Mouse (Mus musculus): ENCODE results near the gene Cdh6. TPM values are rescaled to one million over a fixed set of nuclear protein-coding genes. Genes with fewer than 3 reads are reported as not detected.

The Cdh6 gene
- total RNA-seq, 1 experiment, result 1.6 TPM

GRCm38 (mm10) chr15:13194048-13194447, 20.6 kb upstream of the Cdh6 start:
- Histone ChIP-seq H3K27ac (ENCODE audit: insufficient read depth, low read depth, low read length, poor library complexity, severe bottlenecking) (no peak overlapping the region), H3K4me1 (ENCODE audit: control insufficient read depth in 2 of 2, insufficient read depth in 2 of 2, low read length in 2 of 2, poor library complexity in 1 of 2) (no peaks in the 10 kb centered on the region), H3K36me3 (ENCODE audit: control insufficient read depth, insufficient read depth, low read length, poor library complexity, severe bottlenecking) (no peaks in the 10 kb centered on the region), H3K9me3 (ENCODE audit: control insufficient read depth, insufficient read depth, low read depth, low read length) (no peaks in the 10 kb centered on the region), H3K4me3 (ENCODE audit: insufficient read depth in 1 of 2, low read depth in 1 of 2, low read length in 2 of 2, poor library complexity in 1 of 2, severe bottlenecking in 1 of 2) (no peak overlapping the region), H3K9ac (ENCODE audit: insufficient read depth, low read depth, low read length, poor library complexity, severe bottlenecking) (no peak overlapping the region)
- no peak for TF ChIP-seq ZNF384 (IDR thresholded peaks at IDR 0.05; ENCODE audit: low read depth, low read length)
- no peak for TF ChIP-seq ZC3H11A (IDR thresholded peaks at IDR 0.05; ENCODE audit: borderline replicate concordance, low read depth, low read length)
- no peak for TF ChIP-seq CHD2 (IDR thresholded peaks at IDR 0.05; ENCODE audit: low read depth, low read length)
- TF ChIP-seq MAFK (IDR thresholded peaks at IDR 0.05; ENCODE audit: insufficient read depth, low read depth, low read length), result no peak
- TF ChIP-seq HCFC1 (IDR thresholded peaks at IDR 0.05; ENCODE audit: borderline replicate concordance, insufficient read depth, low read length), result no peak
- no peak for DNase-seq (ENCODE audit: low read depth, low spot score)
- in situ Hi-C loops (cut with MboI; ENCODE audit: low sequenced_read_pairs in 2 of 2, unreplicated experiment in 2 of 2), result no loop called here

- DNase-seq (ENCODE audit: low read depth, low spot score), result no peak
- H3K9ac ChIP-seq (ENCODE audit: insufficient read depth, low read depth, low read length, poor library complexity, severe bottlenecking), result no peak overlapping the region
- no peak overlapping the region for H3K4me3 ChIP-seq (ENCODE audit: insufficient read depth in 1 of 2, low read depth in 1 of 2, low read length in 2 of 2, poor library complexity in 1 of 2, severe bottlenecking in 1 of 2)
- H3K9me3 ChIP-seq (ENCODE audit: control insufficient read depth, insufficient read depth, low read depth, low read length), result no peaks in the 10 kb centered on the region
- TF ChIP-seq CHD2 (IDR thresholded peaks at IDR 0.05; ENCODE audit: low read depth, low read length) (no peak), MAFK (IDR thresholded peaks at IDR 0.05; ENCODE audit: insufficient read depth, low read depth, low read length) (no peak), ZNF384 (IDR thresholded peaks at IDR 0.05; ENCODE audit: low read depth, low read length) (no peak), HCFC1 (IDR thresholded peaks at IDR 0.05; ENCODE audit: borderline replicate concordance, insufficient read depth, low read length) (no peak), ZC3H11A (IDR thresholded peaks at IDR 0.05; ENCODE audit: borderline replicate concordance, low read depth, low read length) (no peak)
- no peaks in the 10 kb centered on the region for H3K36me3 ChIP-seq (ENCODE audit: control insufficient read depth, insufficient read depth, low read length, poor library complexity, severe bottlenecking)
- in situ Hi-C loops (cut with MboI; ENCODE audit: low sequenced_read_pairs in 2 of 2, unreplicated experiment in 2 of 2), result no loop called here
- H3K27ac ChIP-seq (ENCODE audit: insufficient read depth, low read depth, low read length, poor library complexity, severe bottlenecking), result no peak overlapping the region
- H3K4me1 ChIP-seq (ENCODE audit: control insufficient read depth in 2 of 2, insufficient read depth in 2 of 2, low read length in 2 of 2, poor library complexity in 1 of 2), result no peaks in the 10 kb centered on the region
Measured at GRCm38 (mm10) chr15:13193076-13193475, 19.6 kb upstream of the Cdh6 start.

- H3K27ac ChIP-seq (ENCODE audit: insufficient read depth, low read depth, low read length, poor library complexity, severe bottlenecking), result no peak overlapping the region
- no peaks in the 10 kb centered on the region for H3K4me1 ChIP-seq (ENCODE audit: control insufficient read depth in 2 of 2, insufficient read depth in 2 of 2, low read length in 2 of 2, poor library complexity in 1 of 2)
- no peak for TF ChIP-seq CHD2 (IDR thresholded peaks at IDR 0.05; ENCODE audit: low read depth, low read length)
- TF ChIP-seq ZC3H11A (IDR thresholded peaks at IDR 0.05; ENCODE audit: borderline replicate concordance, low read depth, low read length), result no peak
- no peak for TF ChIP-seq HCFC1 (IDR thresholded peaks at IDR 0.05; ENCODE audit: borderline replicate concordance, insufficient read depth, low read length)
- no peak for TF ChIP-seq ZNF384 (IDR thresholded peaks at IDR 0.05; ENCODE audit: low read depth, low read length)
- TF ChIP-seq MAFK (IDR thresholded peaks at IDR 0.05; ENCODE audit: insufficient read depth, low read depth, low read length), result no peak
- H3K4me3 ChIP-seq (ENCODE audit: insufficient read depth in 1 of 2, low read depth in 1 of 2, low read length in 2 of 2, poor library complexity in 1 of 2, severe bottlenecking in 1 of 2), result no peak overlapping the region
- H3K9me3 ChIP-seq (ENCODE audit: control insufficient read depth, insufficient read depth, low read depth, low read length), result no peaks in the 10 kb centered on the region
- in situ Hi-C loops (cut with MboI; ENCODE audit: low sequenced_read_pairs in 2 of 2, unreplicated experiment in 2 of 2), result no loop called here
- no peak overlapping the region for H3K9ac ChIP-seq (ENCODE audit: insufficient read depth, low read depth, low read length, poor library complexity, severe bottlenecking)
- no peaks in the 10 kb centered on the region for H3K36me3 ChIP-seq (ENCODE audit: control insufficient read depth, insufficient read depth, low read length, poor library complexity, severe bottlenecking)
- no peak for DNase-seq (ENCODE audit: low read depth, low spot score)
Measured at GRCm38 (mm10) chr15:13183661-13184060, 10.2 kb upstream of the Cdh6 start.

GRCm38 (mm10) chr15:13181430-13181829, 8.0 kb upstream of the Cdh6 start:
- Histone ChIP-seq H3K9ac (ENCODE audit: insufficient read depth, low read depth, low read length, poor library complexity, severe bottlenecking) (no peak overlapping the region), H3K9me3 (ENCODE audit: control insufficient read depth, insufficient read depth, low read depth, low read length) (no peaks in the 10 kb centered on the region), H3K36me3 (ENCODE audit: control insufficient read depth, insufficient read depth, low read length, poor library complexity, severe bottlenecking) (no peaks in the 10 kb centered on the region), H3K4me3 (ENCODE audit: insufficient read depth in 1 of 2, low read depth in 1 of 2, low read length in 2 of 2, poor library complexity in 1 of 2, severe bottlenecking in 1 of 2) (no peak overlapping the region), H3K27ac (ENCODE audit: insufficient read depth, low read depth, low read length, poor library complexity, severe bottlenecking) (no peak overlapping the region), H3K4me1 (ENCODE audit: control insufficient read depth in 2 of 2, insufficient read depth in 2 of 2, low read length in 2 of 2, poor library complexity in 1 of 2) (no peaks in the 10 kb centered on the region)
- in situ Hi-C loops (cut with MboI; ENCODE audit: low sequenced_read_pairs in 2 of 2, unreplicated experiment in 2 of 2), result no loop called here
- TF ChIP-seq ZNF384 (IDR thresholded peaks at IDR 0.05; ENCODE audit: low read depth, low read length), result no peak
- no peak for TF ChIP-seq CHD2 (IDR thresholded peaks at IDR 0.05; ENCODE audit: low read depth, low read length)
- no peak for TF ChIP-seq MAFK (IDR thresholded peaks at IDR 0.05; ENCODE audit: insufficient read depth, low read depth, low read length)
- no peak for TF ChIP-seq HCFC1 (IDR thresholded peaks at IDR 0.05; ENCODE audit: borderline replicate concordance, insufficient read depth, low read length)
- TF ChIP-seq ZC3H11A (IDR thresholded peaks at IDR 0.05; ENCODE audit: borderline replicate concordance, low read depth, low read length), result no peak
- DNase-seq (ENCODE audit: low read depth, low spot score), result no peak

- Histone ChIP-seq H3K9ac (ENCODE audit: insufficient read depth, low read depth, low read length, poor library complexity, severe bottlenecking) (no peak overlapping the region), H3K9me3 (ENCODE audit: control insufficient read depth, insufficient read depth, low read depth, low read length) (no peaks in the 10 kb centered on the region), H3K4me1 (ENCODE audit: control insufficient read depth in 2 of 2, insufficient read depth in 2 of 2, low read length in 2 of 2, poor library complexity in 1 of 2) (no peaks in the 10 kb centered on the region), H3K27ac (ENCODE audit: insufficient read depth, low read depth, low read length, poor library complexity, severe bottlenecking) (no peak overlapping the region), H3K36me3 (ENCODE audit: control insufficient read depth, insufficient read depth, low read length, poor library complexity, severe bottlenecking) (no peaks in the 10 kb centered on the region), H3K4me3 (ENCODE audit: insufficient read depth in 1 of 2, low read depth in 1 of 2, low read length in 2 of 2, poor library complexity in 1 of 2, severe bottlenecking in 1 of 2) (no peak overlapping the region)
- in situ Hi-C loops (cut with MboI; ENCODE audit: low sequenced_read_pairs in 2 of 2, unreplicated experiment in 2 of 2), result no loop called here
- TF ChIP-seq ZC3H11A (IDR thresholded peaks at IDR 0.05; ENCODE audit: borderline replicate concordance, low read depth, low read length) (no peak), CHD2 (IDR thresholded peaks at IDR 0.05; ENCODE audit: low read depth, low read length) (no peak), ZNF384 (IDR thresholded peaks at IDR 0.05; ENCODE audit: low read depth, low read length) (no peak), MAFK (IDR thresholded peaks at IDR 0.05; ENCODE audit: insufficient read depth, low read depth, low read length) (no peak), HCFC1 (IDR thresholded peaks at IDR 0.05; ENCODE audit: borderline replicate concordance, insufficient read depth, low read length) (no peak)
- DNase-seq (ENCODE audit: low read depth, low spot score), result no peak
Measured at GRCm38 (mm10) chr15:13181014-13181413, 7.5 kb upstream of the Cdh6 start.

Measured in ES-E14 (cell line).